Mouse (Mus musculus) adrenal gland, postnatal 25 days (tissue): ENCODE measurements around the gene Nudt16l1. TPM values are rescaled to one million over a fixed set of nuclear protein-coding genes. Genes with fewer than 3 reads are reported as not detected.

Experiments used
- DNase-seq: peaks from one replicate; pipeline ENCODE4 v3.0.0; 2021; ENCODE audit warnings: mixed read lengths
- total RNA-seq: library from RNA; stranded (reverse); gene quantifications from 2 replicates; pipeline ENCODE4 v1.2.3, GENCODE M21; 2021

The Nudt16l1 gene
- total RNA-seq, 1 experiment from 2014 or later = 76.9 TPM

DNA sequence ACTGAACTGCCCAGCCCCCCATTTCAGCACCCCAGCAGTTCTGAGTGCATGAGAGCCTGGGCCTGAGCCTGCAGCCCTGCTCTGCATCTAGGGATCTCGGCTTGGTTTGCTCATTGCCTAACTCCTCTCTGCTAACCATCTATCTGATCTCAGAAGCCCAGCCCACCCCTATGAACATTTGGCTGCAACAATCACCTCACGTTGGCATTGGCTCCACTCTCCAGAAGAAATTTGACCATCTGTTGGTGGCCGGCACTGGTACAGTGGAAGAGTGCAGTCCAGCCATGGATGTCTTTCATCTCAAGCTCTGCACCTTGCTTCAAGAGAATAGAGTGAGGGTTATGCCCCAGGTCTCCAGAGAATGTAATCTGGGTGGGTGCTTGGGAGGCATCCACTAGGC is 18.9 kb downstream of the Nudt16l1 start:
- DNase-seq = no peak

DNA sequence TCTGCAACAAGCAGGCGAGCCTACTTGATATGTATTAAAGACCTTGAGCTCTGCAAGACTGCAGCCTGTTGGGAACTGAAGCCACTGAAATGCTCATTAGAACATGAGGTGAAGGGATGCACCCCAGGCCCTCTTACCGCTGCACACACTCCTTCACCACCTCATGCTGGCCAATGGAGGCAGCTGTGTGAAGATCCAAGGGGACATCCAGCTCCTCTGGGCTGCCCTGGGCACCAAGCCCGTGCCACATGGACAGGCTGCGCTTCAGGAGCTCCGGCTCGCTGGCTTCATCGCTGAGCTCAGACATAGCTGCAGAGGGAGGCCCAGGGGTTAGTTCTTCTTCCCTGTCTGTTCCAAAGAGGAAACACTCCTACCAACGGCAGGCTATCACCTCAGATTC is 21.7 kb downstream of the Nudt16l1 start:
- DNase-seq = no peak

DNA sequence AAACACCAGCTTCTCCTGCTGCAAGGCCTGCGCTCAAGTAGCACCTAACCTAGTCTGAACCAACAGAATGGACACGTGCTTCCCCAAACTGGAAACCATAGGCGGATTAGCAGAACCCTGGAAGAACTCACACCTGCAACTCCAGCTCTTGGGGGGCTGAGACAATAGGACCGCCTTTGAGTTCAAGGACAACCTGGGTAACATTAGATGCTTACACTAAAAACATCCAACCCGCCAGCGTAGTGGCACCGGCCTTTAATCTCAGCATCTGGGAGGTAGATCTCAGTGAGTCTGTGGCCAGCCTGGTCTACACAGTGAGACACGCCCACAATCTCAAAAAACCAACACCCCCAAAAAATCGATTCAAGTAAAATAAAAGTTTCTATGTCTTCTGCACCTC is 24.8 kb downstream of the Nudt16l1 start:
- DNase-seq = no peak

DNA sequence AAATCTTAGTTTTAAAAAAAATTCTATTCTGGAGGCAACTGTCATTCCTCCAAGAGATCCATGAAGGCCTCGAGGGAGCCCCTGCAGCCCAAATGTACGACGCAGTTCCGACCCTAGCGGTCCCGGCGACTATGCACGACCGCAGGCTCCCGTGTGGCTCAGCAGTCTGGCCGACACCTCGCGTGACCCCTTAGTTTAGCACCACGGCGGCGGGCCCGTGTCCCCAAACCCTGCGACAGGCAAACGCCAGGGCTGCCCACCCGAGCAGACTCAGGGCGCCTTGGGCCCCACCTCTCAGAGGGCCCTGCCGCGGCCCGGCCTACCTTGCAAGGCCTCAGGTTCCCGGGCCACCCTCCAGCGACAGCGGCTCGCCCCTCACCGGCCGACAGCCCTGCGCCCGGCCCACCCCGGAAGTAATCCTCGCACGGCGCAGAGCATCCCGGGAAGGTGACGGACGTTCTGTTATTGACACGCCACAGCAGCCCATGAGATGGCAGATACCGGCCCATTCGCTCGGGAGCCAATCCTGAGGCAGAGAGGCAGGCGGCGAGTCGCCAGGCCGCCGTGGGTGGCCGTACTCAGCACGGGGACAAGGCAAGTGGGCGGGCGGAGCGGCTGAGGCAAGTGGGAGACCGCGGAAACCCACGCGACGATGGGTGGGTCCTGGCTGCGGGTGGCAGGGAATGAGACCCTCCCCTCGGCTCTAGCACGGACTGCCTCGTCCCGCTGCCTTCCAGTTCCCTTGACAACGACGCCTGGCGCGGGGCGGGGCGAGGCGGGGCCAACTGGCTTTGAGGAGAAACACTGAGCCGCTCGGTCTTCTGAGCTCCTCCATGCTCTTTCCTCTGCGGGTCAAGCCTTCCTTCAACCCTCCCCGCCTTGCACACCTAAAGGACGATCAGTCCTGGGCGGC is 25.5 kb downstream of the Nudt16l1 start, which contains the start of gene Anks3:
TSS of gene Anks3 (minus strand) at position 409 of the 913 bp plus-strand sequence.
- DNase-seq = peak; percentile 97

DNA sequence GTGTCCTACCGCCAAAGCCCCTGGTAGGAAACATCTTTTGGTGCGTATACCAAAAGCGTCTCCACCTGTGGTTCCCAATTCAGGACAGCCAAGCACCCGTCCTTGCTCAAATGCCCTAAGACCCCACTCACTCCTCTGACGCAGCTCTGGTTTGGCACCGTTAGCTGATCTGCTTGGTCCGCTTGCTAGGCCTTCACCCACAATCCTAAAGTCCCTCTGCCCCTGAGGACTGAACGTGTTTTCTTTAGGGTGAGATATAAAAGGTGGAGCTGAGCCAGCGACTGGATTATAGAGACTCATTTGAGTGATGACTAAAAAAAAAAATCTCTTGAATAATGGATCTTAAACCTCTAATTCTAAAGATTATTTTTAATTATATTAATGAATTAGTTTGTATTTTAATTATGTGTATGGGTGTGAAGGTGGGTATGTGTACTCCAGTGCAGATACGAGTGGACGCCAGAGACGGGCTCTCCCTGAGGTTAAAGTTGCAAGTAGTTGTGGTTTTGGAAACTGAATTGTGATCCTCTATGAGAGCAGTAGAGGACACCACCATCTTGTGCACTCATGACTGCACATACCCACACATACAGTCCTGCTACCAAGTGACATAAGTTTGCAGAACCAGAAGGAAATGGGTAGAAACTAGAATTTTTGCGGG is 26.3 kb downstream of the Nudt16l1 start:
- no peak for DNase-seq

DNA sequence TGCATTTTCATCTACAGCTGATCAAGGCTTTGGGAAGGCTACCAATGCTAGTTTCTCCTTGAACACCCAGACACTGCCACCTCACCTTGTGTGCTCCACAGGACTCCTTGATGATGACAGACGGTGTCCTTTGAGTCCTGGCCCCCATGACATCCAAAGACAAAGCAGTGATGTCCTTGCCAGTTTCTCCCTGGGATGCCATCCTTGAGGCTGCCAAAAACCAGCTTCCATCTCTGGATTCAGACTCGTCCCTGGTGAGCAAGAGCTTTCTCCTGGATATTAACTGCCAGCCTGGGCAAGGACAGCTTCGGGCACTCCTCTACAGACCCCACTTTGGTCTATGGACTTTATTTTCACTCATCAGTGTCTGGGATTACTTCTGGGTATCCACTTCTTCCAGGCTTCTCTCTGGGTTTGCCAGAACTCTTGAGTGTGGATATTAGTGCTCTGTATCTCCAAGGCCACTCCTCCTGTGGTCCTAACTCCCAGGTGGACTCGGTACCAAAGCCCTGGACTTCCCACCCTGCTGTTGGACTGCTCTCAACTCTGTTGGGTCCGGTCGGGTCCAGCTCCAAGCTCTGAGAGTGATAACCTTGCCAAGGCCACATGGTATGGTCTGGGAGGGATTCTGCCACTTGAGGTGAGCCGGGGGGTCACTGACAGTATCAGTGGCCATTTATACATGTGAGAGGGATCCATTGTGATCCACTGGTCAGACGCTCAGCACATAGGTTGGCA is 27.0 kb downstream of the Nudt16l1 start:
- no peak for DNase-seq

DNA sequence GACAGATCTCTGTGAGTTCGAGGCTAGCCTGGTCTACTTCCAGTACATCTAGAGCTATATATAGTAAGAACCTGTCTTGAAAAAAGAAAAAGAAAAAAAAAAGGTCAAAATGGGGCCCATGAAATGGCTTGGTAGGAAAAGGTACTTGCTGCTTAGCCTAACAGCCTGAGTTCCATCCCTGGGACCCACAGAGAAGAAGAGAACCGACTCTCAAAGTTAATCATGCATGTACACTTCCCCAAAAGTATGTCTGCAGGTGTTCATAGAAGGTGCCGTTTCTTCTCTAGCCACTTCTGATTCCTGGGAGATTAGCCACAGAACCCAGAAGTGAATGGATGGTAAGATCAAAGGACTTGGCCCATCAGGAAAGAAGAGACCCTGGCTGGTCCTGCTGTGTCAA is 29.9 kb downstream of the Nudt16l1 start:
- no peak for DNase-seq

DNA sequence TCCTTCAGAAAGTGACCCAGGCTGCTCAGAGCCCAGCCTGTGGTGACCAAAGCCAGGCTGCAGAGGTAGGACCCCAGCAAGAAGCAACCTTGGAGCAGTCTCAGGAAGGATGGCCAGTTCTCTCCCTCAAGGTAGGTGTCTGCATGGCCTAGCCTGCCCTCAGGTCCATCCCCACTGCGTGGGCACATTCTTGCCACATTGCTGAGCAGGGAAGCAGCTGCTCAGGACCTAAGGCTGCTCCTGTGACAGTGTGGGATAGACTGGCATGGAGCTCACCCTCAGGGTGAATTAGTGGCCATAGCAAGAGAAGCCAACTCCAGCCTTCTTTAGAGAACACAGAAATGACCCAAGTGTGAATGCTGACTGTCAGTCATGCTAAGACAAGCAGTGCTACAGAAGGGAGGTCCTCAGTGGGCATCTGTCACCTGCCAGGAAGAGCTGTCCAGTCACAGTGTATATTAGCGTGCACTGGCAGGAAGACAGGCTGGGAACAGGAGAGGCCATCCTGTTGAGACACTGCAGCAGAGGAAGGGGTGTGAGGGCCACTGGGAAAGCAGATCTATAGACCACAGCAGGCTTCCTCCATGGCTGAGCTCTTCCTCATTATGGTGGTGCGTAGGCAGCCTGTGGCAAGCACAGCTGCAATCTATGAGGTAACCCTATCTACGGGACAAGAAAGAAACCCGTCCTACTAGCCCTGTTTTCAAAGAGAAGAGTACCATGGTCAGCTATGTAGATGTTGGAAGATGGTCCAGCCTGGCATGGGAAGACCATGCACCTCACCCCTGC is 30.7 kb downstream of the Nudt16l1 start:
- no peak for DNase-seq

DNA sequence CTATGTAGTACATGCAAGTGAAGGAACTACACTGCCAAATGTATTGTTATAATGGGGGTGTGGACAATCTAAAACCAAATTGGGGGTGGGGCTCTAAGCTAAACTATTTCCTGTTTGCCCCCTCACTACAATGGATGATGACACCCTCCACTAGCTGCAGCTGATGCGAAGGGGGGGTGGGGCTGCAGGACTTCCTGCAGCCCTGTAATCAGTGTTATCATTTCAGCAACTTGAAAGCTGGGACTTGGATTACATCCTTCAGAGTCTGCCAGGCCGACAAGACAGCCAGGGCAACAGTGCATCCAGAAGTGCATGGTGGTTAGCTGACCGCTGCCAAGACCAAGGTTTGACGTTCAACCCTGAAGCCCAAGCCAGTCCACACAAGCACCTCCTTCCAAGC is 33.1 kb downstream of the Nudt16l1 start:
- DNase-seq = no peak

DNA sequence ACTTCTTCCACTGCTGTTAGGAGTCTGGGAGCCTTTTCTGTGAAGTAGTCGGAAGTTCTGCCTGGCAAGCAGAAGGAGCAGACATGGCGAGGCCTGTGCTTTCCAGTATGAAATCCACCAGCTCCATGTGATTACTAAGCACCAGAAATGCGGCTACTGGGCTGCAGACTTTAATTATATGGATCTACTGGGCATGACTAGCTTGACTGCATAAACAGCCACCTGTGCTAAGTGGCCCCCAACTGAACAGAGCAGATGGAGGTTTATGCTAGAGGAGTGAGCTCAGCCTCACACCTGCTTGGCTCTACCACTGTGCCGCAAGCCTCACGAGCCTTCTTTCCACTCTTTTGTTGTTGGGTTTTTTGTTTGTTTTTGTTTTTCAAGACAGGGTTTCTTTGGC is 36.0 kb downstream of the Nudt16l1 start:
- no peak for DNase-seq

DNA sequence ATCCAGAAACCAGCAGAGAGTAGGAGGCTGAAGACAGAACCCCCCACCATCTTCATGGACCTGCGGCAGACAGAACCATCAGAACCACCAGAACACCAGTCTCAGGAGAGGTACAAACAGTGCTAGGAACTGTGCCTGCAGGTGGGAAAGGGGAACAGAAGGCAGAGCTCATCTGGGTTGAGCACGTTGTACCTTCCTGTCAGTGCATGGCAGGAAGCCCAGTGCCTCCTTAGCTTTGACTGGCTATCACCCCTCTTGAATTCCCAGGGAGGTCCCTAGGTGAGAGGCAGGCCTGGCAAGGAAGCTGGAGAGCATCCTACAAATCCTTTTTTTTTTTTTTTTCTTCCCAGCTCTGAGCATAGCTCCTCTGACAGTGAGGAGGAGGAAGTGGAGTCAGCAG is 37.6 kb downstream of the Nudt16l1 start:
- no peak for DNase-seq

DNA sequence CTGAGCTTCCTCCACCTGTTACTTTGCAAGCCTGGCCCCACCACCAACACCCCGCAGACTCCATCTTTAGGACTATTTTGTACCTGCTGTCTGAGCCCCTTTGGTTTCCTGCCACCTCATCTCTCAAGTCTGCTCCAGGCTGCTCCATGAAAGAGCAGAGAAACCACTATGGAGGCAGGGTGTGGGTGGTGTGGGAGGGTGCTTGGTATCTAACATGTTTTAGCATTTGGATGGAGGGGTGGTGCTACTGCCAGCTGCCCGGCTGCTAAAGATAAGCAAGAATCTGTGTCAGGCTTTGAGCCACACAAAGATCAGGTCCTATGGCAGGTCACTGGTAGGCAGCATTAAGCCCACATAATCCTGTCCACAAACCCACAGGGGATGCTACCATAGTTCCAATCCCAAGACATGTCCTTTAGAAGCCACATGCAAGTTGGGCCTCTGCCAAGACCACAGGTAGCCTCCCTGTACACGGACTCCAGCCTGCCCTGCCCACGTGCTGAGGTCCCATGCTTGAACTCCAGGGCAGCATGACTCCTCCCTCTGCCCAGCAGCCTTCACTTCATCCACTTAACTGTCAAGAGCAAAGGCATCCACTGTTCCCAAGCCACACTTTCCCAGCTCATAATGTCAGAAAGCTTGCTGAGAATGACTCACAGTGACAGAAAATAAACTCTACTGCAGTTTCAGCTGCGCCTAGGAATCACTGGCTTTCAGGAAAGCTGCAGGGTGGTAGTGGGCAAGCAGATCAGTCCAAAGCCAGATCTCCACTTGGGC is 39.9 kb downstream of the Nudt16l1 start:
- DNase-seq = no peak

DNA sequence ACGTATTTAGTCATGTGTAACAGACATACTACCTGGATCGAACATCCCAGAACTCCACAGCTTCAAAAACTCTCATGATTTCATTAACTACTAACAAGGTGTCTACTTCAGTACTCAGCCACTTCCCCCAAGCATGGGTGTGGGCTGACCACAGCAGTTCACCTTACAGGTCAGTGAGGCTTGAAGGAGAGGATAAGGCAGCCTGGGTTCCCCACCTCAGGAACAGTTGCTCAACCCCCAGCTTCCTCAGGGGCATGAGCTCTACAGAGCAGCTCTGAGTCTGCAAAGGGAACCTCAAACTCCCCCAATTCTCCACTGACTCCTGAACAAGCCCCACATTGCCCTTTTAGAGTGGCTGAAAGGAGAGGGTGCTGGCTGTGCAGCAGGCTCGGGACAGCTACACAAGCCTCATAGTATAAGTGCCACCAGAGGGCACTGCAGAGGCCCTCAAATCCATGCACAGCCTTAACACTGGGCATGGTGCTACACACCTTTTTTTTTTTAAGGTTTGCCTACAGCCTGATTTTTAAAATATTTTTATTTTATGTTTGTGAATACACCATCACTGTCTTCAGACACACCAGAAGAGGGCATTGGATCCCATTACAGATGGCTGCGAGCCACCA is 41.3 kb downstream of the Nudt16l1 start:
- DNase-seq = no peak

DNA sequence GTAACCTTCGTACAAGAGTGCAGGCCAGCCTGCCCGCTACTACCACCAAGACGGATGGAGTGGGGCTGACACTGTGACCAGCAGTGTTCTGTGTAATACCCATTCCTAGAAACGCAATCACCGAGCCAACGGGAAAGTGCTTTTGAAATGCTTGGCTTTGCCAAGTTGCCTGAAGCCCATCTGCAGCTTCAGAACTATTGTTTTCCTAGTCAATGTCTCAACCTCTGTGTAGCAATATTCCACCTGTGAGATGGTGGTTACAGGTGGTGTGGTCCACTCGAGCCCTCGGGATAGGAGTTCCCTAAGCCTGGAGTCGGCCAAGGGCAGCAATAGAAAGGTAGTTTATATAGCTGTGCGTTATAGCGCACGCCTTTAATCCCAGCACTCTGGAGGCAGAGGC is 46.2 kb downstream of the Nudt16l1 start:
- DNase-seq = no peak

Other genes starting within 250 kb of the Nudt16l1 start
- 7.0 and 9.1 TPM in 2 replicates for gene Nmral1, start 219.4 kb upstream of the Nudt16l1 start, total RNA-seq
- gene Hmox2, start 212.4 kb upstream of the Nudt16l1 start, total RNA-seq = 105 and 106 TPM in 2 replicates
- 103 and 116 TPM in 2 replicates for gene Cdip1, start 148.5 kb upstream of the Nudt16l1 start, total RNA-seq
- gene 4930562C15Rik, start 103.3 kb upstream of the Nudt16l1 start, total RNA-seq = not detected in 2 replicates
- gene Ubald1, start 58.4 kb upstream of the Nudt16l1 start, total RNA-seq = 41.3 and 44.3 TPM in 2 replicates
- 75.1 and 85.4 TPM in 2 replicates for gene Mgrn1, start 52.5 kb upstream of the Nudt16l1 start, total RNA-seq
- 48.5 and 51.3 TPM in 2 replicates for gene Anks3, start 25.4 kb downstream of the Nudt16l1 start, total RNA-seq
- gene Sept12, start 59.1 kb downstream of the Nudt16l1 start, total RNA-seq = not detected in 2 replicates
- not detected in 2 replicates for gene Smim22, start 68.5 kb downstream of the Nudt16l1 start, total RNA-seq
- 19.9 and 23.8 TPM in 2 replicates for gene Rogdi, start 74.8 kb downstream of the Nudt16l1 start, total RNA-seq
- gene Glyr1, start 111.1 kb downstream of the Nudt16l1 start, total RNA-seq = 106 and 107 TPM in 2 replicates
- 43.6 and 46.7 TPM in 2 replicates for gene Ubn1, start 111.3 kb downstream of the Nudt16l1 start, total RNA-seq
- 1.5 and 2.2 TPM in 2 replicates for gene Ppl, start 193.7 kb downstream of the Nudt16l1 start, total RNA-seq
- gene Sec14l5, start 208.3 kb downstream of the Nudt16l1 start, total RNA-seq = 0.15 TPM in 1 of 2 replicates, not detected in the other